Mouse (Mus musculus) liver, adult (tissue): ENCODE results near the gene Plin2.

Experiments
- GATA4 ChIP-seq: IDR thresholded peaks from 2 replicates; pipeline ENCODE4 v1.6.1; 2014; ENCODE audit warnings: mild to moderate bottlenecking, low read length; ENCODE audit not compliant: insufficient replicate concordance

The Plin2 gene

GRCm38 (mm10) chr4:86689056-86689735 lies 19.3 kb upstream of the Plin2 start:
- TF ChIP-seq GATA4: no peak

GRCm38 (mm10) chr4:86686564-86686963 lies 16.7 kb upstream of the Plin2 start:
- no peak for TF ChIP-seq GATA4

DNA sequence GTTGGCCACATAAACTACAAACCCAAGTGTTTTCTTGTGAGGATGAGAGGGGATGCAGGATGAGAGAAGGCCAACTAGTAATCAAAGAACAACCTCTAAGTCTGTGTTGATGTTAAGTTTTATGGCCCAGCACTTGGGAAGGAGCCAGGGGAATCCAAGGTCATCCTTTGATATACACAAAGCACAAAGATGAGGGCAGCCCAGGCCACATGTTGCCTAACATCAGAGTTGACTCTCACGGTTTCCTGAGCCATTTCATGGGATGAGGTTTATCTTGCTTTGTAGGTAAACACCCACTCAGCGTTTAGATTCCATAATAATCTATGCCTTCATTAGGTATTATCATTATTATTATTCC lies 16.1 kb upstream of the Plin2 start:
- no peak for TF ChIP-seq GATA4

DNA sequence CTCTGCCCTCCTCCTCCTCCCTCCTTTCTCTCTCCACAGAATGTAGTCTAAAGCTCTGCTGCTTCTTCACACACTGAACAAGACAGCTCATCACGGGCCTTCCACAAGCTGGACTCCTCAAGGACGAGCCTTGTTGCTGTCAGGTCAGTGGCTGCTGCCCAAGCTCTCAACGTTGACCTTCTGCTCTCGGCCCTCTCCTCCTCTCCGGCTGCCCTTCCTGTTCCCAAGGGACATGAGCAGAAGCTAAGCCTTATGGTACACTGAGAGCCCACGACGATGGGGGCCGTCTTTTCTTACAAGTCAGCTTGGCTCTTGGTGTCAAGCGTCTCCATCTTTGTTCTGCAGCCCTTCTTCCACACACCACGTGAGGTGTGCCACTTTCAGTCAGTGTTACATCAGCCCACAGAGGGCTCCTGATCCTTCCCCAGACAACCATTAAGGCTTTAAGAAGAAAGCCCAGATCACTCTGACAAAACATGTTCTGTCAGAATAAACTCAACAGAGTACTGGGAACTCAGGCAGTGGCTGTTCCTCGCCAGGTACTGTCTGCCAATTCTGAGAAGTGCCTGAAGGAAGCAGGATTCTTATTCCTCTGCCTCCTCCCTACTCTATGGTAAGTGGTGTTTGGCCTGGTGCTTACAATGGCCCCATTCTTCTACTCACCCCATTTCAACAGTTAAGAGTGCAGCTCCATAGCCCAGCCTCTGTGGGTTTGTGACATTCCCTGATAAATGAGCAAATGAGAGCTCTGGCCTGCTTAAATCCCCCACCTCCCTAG lies 15.6 kb upstream of the Plin2 start:
- TF ChIP-seq GATA4: no peak

DNA sequence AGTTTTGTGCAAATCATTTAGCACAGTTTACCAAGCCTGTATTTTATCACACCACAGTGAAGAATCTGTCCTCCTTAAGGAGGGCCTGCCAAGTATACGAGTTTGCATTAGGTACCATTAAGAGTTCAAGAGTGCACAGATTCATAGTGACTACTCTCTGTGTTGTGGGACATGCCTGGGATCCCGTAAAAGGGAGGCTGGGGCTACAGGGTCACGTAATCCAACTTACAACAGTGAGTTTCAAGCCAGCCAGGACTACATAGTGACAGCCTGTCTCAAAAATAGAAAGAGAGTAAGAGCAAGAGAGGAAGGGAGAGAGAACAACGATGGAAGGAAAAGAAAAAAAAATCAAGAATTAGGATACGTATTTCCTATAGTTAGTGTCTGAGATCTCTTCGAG lies 14.9 kb upstream of the Plin2 start:
- no peak for TF ChIP-seq GATA4

GRCm38 (mm10) chr4:86683746-86684145 lies 13.9 kb upstream of the Plin2 start:
- TF ChIP-seq GATA4: no peak

GRCm38 (mm10) chr4:86683280-86683679 lies 13.4 kb upstream of the Plin2 start:
- TF ChIP-seq GATA4: no peak

GRCm38 (mm10) chr4:86681846-86682245 lies 12.0 kb upstream of the Plin2 start:
- TF ChIP-seq GATA4: no peak

- no peak for TF ChIP-seq GATA4
These were observed 11.6 kb upstream of the Plin2 start for GRCm38 (mm10) chr4:86681421-86681820.

DNA sequence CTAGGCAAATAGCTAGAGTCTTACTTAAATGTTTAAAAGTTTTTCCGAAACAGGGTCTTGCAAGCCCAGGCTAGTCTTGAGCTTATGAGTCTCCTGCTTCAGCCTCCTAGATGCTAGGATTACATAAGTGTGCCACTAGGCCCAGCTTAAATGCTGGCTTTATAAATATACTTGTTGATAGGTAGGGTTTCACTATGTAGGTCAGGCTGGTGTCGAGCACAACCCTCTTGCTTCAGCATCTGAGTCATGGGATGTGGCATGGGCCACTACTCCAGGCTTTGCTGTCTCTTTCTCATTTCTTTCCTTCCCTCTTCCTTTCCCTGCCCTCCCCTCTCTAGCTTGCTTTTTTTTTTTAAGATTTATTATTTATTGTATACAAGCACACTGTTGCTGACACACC lies 9.8 kb upstream of the Plin2 start:
- no peak for TF ChIP-seq GATA4

DNA sequence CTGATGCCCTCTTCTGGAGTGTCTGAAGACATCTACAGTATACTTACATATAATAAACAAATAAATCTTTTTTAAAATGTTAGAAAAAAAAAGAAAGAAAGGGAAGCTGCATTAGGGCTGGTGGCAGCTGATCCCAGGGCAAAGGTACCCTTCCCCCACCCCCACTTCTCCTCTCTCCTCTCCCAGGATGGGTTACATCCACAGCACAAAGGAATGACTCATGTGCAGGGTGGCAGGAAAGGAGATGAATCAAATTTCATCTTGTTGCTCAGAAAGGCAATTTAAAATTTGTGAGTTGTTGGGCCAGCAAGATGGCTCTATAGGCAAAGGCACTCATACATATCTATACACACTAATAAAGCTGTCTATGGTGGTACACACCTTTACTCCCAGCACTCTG lies 6.9 kb upstream of the Plin2 start:
- no peak for TF ChIP-seq GATA4

DNA sequence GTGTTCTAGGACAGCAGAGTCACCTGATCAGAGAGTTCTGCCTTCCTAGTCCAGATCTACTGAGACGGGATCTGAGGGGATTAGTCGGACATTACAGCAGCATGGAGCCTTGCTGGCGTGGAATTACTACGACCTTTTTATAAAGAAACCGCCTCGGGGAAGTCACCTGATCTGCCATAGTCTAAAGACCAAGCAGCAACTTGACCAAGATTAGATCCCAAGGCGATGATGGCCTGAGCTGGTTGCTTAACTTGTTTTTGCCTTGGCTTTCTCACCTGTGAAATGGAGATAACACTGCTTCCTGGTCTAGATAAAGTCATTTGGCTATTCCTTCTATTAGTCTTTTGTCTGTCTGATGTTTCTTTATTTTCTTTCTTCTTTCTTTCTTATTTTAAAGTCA lies 2.6 kb upstream of the Plin2 start:
- no peak for TF ChIP-seq GATA4

GRCm38 (mm10) chr4:86671803-86672202 lies 1.9 kb upstream of the Plin2 start:
- TF ChIP-seq GATA4: no peak

DNA sequence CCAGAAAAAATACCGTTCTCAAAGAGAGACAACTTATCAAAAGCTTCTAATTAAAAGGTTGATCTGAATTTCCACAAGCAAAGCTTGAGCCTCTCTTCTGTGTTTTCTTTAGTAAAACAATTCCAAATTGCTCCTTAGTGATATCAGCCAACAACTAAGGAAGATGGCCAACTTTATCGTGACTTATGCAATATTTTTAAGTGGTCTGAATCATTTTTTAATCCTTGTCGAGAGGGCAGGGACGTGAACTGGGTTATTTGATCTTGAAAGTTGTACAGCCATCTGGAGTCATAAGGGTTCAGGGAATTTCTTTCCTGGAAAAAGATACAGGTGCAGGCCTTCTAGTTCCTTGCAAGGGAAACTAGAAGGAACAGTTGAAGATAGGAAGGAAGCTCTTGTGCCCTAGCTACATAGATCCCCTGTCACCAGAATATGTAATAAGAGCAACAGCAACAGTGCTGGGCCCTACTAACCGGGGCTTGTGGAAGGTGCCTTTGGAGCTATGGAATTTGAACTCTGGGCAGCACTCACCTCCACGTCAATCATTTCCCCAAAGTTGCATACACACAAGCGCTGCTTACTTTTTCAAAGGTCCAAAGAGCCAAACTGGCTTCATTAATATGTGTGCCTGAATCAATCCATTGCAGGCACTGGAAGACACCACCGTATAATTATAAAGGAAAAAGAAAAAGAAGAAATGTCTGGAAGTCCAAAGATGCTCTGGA lies 884 bp upstream of the Plin2 start:
- TF ChIP-seq GATA4: no peak

- no peak for TF ChIP-seq GATA4
These were observed 1.4 kb downstream of the Plin2 start for GRCm38 (mm10) chr4:86668290-86669000.
